Mouse (Mus musculus) cerebellum, adult 18-20 months (tissue): ENCODE data around the gene Zbtb16.

ENCODE experiments used
- DNase-seq, 2 experiments: peaks; one replicate each; pipeline ENCODE4 v3.0.0; 2021

The Zbtb16 gene

GRCm38 (mm10) chr9:48801322-48801721 is 34.7 kb downstream of the Zbtb16 start:
- no peak for DNase-seq

GRCm38 (mm10) chr9:48800627-48801026 is 35.4 kb downstream of the Zbtb16 start:
- DNase-seq = no peak

DNA sequence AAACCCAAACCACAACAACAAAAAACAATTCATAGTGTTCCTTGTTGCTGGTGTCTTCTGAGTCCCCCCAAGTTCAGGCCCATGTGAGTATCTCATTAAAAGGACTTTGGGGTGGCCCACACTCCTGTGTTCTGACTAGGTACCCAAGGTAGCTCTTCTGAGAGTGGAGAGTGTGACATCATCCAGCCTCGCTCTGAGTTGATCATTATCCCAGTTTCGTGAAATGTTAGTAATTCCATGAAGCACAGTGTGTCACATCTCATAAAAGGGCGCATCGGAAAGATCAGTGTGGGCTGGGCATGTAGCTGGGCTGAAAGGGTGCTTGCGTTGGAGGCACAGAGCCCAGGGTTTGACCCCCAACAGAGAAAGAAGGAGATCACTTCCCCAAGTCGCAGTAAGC is 38.0 kb downstream of the Zbtb16 start:
- DNase-seq = no peak

GRCm38 (mm10) chr9:48796267-48796822 is 39.7 kb downstream of the Zbtb16 start:
- no peak for DNase-seq

GRCm38 (mm10) chr9:48795740-48796139 is 40.3 kb downstream of the Zbtb16 start:
- DNase-seq = no peak

GRCm38 (mm10) chr9:48795095-48795494 is 40.9 kb downstream of the Zbtb16 start:
- DNase-seq = no peak

- no peak for DNase-seq
These were observed 41.6 kb downstream of the Zbtb16 start for GRCm38 (mm10) chr9:48794463-48794862.

DNA sequence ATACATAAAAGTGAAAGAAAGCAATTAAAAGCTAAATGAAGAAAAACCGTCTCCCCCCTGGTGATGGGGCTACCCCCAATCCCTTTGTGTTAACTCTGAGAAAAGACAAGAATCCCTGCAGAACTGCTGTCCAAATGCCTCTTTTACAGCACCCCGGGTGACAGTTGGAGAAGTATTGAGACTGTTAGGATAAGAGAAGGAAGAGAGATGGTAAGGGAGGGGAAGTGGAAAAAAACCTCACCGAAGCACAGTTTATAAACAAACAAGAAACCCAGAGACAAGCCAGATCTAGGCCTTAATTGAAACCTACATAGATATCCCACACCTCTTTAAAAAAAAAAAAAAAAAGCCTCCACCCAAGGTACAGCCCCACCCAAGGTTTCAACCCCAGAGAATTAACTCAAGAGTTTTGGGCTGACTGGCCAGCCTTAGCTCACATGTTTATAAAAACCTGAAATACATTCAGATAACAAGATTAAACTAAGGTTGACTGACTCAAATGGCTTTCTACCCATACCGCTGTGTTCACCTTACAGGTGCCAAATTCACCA is 42.3 kb downstream of the Zbtb16 start:
- no peak for DNase-seq

DNA sequence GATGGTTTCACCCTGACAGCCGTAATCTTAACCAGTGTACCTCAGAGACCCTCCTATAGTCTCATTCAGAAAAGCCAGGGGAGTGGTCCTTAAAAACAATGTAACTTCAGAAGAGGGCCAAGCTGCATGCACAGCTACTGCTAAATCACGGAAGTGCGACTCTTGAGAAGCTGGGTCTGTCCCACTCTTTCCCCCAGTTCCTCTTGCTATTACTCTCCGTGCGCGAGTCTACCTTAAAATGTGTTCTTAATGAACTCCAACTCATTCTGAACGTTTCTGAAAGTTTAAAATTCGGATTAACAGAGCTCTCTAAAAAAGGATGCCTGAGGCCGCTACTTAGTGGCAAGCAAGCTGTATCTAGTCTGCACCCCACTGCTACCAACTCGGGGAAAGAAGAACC is 45.4 kb downstream of the Zbtb16 start:
- no peak for DNase-seq

DNA sequence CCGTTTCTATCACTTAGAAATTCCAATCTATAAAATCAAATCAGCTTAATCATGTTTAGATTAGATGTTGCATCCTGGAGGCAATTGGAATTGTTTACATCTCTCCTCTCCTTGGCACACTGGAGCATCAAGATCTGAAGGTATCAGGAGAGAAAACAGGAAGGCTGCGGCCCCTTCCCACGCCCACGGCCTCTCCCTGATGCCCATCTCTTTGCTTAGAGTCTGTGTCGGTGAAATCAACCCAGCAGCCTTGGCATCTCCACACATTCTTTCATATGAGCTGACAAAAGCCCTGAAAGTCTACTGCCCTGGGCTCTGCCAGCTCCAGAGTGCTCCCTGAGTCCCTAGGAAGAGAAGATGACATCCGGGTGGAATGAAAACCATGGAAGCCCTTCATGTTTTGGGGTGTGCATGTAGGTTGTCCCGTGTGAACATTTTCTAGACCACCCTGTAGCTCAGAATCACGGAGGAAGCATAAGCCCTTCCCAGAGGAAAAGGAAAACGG is 48.1 kb downstream of the Zbtb16 start:
- DNase-seq = no peak

- no peak for DNase-seq
These were observed 48.7 kb downstream of the Zbtb16 start for GRCm38 (mm10) chr9:48787321-48787720.

DNA sequence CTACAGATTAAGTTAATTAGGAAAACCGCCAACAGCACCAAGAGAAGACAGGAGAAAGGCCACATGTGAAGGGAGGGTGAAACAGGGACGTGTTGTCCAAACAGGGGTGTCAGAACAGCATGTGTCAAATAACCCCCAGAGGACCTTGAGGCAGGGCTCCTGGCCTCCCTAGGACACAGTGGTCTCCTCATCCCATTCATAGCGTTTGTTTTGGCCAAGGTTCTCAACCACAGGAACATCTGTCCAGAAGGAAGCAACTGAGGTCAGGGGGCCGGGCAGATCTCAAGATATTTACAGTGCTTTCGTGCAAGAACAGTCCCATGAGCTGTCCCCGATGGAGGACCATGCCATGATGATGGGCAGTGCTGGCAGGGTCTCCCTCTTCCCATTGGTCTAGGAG is 49.2 kb downstream of the Zbtb16 start:
- DNase-seq = no peak

- no peak for DNase-seq
These were observed 51.1 kb downstream of the Zbtb16 start for GRCm38 (mm10) chr9:48784937-48785336.

DNA sequence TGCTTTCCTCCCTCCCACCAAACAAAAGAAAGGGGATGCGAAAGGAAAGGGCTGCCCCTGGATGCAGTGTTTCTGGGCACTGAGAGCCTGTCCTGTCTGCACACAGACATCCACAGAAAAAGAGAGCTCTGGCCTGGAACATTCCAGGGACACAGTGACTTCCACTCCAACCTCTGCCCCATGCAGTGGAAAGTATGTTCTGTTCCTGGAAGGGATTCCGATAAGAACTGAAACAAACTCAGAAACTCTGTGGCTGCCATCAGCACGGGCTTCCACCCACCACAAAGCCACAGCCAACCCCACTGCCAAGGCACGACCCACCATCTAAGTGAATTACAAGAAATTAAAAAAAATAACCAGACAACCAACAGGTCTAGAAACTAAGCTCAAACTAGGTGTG is 52.7 kb downstream of the Zbtb16 start:
- DNase-seq = no peak

- no peak for DNase-seq
These were observed 53.5 kb downstream of the Zbtb16 start for GRCm38 (mm10) chr9:48782284-48783060.

GRCm38 (mm10) chr9:48776268-48776667 is 59.8 kb downstream of the Zbtb16 start:
- DNase-seq = no peak

DNA sequence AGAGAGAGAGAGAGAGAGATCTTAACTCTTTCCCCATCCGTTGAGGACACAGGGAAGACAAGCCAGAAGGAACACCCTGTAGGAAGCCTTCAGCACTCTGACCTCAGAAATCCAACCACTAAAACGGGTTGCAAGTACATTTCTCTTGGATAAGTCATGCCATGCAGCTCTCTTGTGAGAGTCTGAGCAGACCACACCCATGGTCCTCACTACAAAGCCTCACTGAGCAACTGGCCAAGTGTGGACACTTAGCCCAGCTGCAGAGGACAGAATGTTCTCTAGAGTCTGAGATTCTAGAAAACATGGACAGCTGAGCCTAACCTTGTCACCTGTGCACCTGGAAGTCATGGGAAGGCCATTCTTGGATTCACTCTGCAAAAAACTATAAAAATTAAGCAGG is 60.5 kb downstream of the Zbtb16 start:
- no peak for DNase-seq

- no peak for DNase-seq
These were observed 62.3 kb downstream of the Zbtb16 start for GRCm38 (mm10) chr9:48773710-48774109.

DNA sequence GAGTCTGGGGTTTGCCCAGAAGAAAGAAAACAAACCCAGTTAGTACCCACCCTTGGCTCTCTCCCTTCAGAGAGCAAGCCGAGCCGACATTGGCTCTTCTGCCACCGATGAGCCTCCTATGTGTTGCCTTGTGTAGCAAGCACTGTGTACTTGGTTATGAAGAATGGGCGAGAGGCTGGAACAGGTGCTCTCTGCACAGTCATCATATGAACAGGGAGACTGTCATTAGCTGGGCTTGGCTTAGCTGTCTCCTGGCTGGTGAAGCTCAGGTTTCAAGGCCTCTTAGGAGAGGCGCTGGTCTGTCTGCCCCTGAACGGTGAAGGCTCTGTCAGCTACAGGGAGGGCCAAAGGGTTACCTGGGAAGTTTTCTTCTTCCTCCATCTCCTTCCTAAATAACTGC is 62.9 kb downstream of the Zbtb16 start:
- DNase-seq = no peak

DNA sequence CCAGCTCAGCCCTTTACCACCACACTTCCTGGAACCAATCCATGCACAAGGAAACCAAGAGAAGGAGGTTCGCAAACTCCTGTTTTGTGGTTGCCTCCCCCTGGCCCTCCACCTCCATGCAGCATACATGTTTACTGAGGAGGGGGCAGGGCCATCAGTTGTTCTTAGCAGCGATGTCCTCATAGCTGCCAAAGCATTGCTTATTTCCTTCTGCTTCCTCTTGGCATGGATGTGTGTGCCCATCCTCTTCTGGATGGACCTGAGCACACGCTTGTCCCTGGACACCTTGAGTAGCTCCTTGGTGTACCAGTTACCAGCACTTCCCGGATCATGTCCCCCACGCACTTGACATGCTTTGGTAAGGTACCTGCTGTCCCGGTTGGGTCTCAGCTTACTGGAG is 64.5 kb downstream of the Zbtb16 start:
- no peak for DNase-seq

DNA sequence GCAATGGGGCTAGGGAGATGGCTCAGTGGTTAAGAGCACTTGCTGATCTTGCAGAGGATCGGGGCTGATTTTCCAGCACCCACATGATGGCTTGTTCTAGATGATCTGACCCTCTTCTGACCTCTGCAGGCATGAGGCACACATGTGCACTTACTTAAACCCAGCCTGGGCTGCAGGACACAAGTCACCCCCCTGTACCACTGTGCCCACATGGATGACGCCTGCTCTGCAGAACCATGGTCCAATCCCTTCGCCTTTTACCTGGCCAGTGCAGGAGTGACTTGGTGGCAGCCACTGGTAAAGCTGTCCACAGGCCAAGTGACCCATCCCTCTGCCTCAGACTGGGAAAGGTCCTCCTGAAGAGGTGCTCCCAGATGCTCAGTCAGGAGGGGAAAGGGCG is 67.1 kb downstream of the Zbtb16 start:
- DNase-seq = no peak

- no peak for DNase-seq
These were observed 68.2 kb downstream of the Zbtb16 start for GRCm38 (mm10) chr9:48767666-48768432.

DNA sequence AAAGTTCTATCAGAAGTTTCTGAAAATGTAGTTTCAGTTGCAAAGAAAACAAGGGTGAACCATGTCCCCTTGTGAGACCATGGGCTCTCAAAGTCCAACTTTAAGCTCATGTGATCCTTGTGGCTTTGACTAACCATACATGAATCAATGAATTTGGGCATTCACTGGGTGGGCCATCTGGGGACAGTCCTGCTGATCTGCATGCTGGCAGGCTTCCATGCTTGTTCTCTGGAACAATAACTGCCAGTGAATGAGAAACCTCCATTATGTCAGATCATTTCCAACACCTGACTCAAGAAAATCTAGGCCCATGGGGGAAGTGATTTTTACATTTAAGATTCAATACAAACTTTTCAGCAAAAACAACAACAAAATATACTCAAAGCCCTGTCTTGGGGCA is 70.1 kb downstream of the Zbtb16 start:
- DNase-seq = no peak

DNA sequence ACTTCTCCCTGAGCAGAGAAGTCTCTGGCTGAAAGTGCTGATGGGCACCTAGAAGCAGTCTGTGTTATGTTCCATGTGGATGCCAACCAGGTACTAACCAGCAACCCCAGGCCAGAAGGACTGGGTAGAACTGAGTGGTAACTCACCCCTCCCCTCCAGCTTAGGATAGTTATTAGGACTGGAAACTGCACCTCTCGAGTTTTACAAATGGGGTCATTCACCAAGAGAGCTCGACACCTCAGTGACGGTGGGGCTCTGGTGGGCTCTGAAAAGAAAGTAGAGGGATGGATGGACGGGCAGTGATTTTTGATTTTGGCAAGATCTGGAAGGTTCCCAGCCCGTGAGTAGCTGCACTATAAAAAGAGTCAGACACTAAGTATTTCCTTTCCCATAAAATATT is 71.7 kb downstream of the Zbtb16 start:
- no peak for DNase-seq
